Mouse (Mus musculus): ENCODE results near the gene Hs1bp3. TPM values are rescaled to one million over a fixed set of nuclear protein-coding genes. Genes with fewer than 3 reads are reported as not detected.

The Hs1bp3 gene
- total RNA-seq, 2 experiments from 2014 or later = 0.61 to 2.1 TPM

GRCm38 (mm10) chr12:8357449-8357848 lies 44.2 kb downstream of the Hs1bp3 start:
- no peak for ATAC-seq (replicated peaks; ENCODE audit: low FRiP score, poor library complexity, severe bottlenecking)

- no peak for ATAC-seq (replicated peaks; ENCODE audit: low FRiP score, poor library complexity, severe bottlenecking)
These were observed 45.2 kb downstream of the Hs1bp3 start for GRCm38 (mm10) chr12:8358344-8358966.

- no peak for ATAC-seq (replicated peaks; ENCODE audit: low FRiP score, poor library complexity, severe bottlenecking)
These were observed 46.3 kb downstream of the Hs1bp3 start for GRCm38 (mm10) chr12:8359418-8360112.

DNA sequence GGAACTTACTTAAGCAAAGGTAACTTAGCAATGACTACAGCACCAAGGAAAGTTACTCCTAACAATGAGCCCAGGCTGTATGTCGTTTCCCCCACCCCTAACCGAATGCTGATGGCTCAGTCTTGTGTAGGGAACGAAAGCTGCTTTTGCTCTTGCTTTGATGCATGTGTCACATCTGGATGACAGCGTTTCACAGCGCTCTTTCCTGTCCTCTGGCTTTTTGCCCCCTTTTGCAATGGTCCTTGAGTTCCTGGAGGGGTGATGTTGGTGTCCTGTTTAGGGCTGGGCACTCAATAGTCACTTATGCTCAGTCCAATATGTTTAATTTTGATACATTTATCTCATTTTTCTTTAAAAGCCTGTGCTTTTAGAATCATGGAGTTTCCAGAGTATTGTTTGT lies 48.6 kb downstream of the Hs1bp3 start:
- no peak for ATAC-seq (replicated peaks; ENCODE audit: low FRiP score, poor library complexity, severe bottlenecking)

DNA sequence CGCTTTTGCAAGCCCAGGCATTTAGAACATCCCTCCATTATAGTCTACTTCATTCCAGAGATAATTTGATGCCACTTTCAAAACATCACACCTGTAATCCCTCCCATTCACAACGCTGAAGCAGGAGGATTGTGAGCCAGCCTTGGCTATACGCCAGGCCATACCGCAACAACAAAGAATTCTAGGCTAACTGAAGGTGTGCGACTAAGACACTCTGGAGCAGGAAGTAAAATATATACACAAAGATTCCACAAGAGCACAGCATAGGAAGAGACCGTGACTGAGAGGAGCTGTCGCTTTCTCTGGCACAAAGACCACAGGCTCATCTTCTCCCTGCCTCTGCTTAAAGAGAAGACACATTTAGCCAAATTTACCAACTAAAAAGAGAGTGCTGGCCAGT lies 49.2 kb downstream of the Hs1bp3 start:
- ATAC-seq (replicated peaks; ENCODE audit: low FRiP score, poor library complexity, severe bottlenecking) = no peak

GRCm38 (mm10) chr12:8364321-8364838 lies 51.1 kb downstream of the Hs1bp3 start:
- ATAC-seq (replicated peaks; ENCODE audit: low FRiP score, poor library complexity, severe bottlenecking) = no peak

DNA sequence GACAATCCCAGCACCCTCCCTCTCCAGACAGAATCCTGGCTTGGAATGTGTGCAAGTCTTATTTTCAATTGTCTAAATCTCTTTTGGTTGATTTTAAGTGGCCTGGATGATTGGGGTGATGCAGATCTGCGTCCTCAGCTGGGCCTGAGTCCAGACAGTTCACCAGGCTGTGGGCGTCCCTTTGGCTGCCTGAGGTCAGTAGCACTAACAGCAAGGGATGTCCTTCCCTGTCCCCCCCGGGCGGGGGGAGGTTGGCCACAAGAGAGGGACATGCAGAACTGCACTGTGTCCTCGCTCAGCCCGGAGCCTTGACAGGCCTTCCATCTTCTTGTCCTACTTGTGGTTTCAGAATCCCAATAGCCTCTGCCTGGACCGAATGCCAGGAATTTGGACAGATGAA lies 52.1 kb downstream of the Hs1bp3 start:
- no peak for ATAC-seq (replicated peaks; ENCODE audit: low FRiP score, poor library complexity, severe bottlenecking)

DNA sequence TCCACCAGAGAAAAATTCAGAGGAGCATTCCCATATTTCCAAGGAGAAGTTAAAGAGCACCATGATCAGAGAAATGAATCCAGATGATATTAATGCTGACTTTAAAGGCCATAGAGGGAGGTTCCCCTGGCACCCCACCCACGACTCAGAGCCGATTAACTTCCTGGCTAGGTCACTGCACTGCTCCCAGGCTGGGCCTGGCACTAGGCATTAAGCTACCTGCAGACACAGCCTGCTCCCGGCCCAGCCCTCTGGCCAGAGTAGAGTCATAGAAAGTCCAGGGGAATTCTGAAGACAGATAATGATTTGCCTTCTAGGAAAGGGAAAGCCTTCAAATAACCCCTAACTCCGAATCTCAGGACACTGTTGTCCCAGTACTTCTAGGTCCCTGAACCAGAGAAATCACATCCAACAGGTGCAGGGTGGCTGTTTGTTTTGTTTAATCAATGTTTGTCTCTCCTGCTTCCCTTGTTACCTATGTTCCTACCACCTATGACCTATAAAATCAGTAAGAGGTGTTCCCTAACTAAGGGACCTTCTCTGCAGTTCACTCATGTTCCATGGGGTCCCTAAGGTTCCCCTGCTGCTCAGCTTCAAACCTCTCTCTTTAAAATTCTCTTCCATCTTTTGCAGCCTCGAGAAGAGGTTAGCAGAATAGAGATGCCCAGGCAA lies 52.8 kb downstream of the Hs1bp3 start:
- no peak for ATAC-seq (replicated peaks; ENCODE audit: low FRiP score, poor library complexity, severe bottlenecking)

DNA sequence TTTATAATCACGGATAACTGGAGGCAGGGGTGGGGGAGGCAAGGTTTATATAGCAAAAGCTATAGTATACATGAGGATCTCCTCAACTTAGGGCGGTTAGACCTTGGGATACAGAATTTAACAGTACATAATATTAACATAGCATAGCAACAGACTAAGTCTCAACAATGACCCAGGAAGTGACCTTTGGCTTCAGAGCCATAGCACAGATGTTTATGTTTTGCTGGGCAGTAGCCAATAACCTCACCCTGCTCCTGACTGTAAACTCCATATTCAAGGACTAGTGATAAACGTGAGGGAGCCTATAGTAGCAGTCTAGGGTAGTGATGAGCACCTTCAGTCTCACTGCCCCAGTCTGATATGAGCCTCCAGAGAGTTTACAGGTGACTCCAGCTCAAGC lies 53.5 kb downstream of the Hs1bp3 start:
- ATAC-seq (replicated peaks; ENCODE audit: low FRiP score, poor library complexity, severe bottlenecking) = no peak

DNA sequence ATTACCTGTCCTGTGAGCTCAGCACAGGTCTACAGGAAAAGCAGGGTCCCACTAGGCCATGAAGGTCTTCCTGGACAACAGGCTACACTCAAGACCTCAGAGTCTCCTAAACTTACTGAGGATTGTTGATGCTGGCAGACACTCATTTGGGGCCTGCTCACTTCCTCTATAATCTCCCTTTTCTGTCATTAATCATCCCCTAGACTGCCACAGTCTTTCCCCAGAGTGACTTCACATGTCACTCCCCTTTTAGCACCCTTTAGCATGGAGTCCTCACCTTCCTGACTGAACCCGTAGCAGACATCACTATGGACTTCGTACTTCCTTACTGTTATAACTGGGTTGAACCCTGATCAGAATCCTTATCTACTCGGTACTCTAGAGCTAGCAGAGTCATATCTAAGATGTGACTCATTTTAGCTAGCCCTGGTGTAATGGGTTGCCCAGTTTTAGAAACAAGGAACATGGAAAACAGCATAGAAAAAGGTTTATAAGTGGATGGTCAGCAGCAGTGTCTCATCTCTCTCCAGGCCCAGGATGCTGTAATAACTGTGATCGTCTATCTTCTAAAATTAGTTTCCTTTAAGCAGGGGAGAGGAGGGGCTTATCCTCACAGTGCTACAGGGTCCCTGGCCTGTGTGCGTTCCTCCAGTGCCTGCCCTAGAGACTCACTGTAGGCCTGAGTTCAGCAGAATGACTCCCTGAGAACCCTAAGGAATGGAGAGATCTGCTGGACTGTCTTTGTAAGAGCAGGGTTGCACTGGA lies 58.7 kb downstream of the Hs1bp3 start:
- no peak for ATAC-seq (replicated peaks; ENCODE audit: low FRiP score, poor library complexity, severe bottlenecking)

DNA sequence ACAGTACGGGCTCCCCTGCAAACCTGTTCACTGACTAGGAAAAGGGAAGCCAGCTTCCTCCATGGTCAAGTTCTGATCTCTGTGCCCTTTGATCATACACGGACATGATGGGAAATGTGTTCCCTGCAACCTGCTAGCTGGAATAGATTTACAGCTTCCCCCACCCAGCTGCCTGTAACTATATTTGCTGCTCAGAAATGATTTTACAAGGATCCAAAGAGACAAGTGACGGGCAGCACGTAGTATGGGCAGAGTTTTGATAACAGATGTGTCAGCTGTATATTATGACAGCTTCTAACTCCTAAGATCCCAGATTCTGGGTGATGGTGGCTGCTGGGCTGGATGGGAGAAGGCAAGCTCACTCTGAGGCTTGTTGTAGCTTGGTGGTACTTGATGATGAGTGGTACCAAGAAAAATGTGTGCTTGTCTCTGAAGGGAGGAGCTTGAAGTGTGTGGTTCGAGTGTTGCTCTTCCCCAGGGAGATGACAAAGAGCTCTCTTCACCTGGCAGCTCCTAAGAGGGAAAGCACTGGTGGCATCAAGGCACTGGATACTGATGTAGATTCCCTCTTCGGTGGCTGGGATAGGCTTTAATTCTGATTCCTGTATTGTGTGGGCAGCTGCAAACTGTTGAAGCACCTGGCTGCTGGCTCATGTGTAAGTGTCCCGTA lies 59.4 kb downstream of the Hs1bp3 start:
- ATAC-seq (replicated peaks; ENCODE audit: low FRiP score, poor library complexity, severe bottlenecking) = no peak

DNA sequence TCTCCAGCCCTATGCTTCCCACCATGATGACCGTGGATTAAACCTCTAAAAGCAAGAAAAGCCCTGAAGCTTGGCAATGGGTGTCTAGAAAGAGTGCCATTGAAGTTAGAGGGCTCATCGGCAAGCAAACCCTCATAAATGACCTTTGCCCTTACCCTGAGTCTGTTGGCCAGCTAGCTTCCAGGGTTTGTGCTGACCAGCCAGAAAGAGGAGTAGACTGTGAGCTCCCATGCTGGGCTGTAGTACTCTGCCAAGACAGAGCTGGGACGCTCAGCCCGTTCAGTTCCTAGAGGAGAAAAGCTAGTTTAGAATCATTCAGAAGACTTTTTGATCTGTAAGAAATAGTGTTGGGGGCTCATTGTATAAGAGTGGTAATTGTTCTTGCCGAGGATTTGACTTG lies 60.5 kb downstream of the Hs1bp3 start:
- ATAC-seq (replicated peaks; ENCODE audit: low FRiP score, poor library complexity, severe bottlenecking) = no peak

DNA sequence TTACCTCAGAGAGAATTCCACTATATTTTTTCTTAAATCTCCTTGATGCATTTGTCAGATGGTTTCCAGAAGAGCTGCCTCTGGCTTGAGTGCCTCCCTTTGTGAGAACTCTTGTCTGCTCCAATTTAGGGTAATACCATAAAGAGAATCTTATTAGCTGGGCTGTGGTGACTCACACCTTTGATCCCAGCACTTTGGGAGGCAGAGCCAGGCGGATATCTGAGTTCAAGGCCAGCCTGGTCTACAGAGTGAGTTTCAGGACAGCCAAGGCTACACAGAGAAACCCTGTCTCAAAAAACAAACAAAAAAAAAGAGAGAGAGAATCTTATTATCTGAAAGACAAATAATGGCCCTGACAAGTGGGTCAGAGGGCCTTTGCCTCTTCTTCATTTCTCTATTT lies 63.9 kb downstream of the Hs1bp3 start:
- no peak for ATAC-seq (replicated peaks; ENCODE audit: low FRiP score, poor library complexity, severe bottlenecking)

DNA sequence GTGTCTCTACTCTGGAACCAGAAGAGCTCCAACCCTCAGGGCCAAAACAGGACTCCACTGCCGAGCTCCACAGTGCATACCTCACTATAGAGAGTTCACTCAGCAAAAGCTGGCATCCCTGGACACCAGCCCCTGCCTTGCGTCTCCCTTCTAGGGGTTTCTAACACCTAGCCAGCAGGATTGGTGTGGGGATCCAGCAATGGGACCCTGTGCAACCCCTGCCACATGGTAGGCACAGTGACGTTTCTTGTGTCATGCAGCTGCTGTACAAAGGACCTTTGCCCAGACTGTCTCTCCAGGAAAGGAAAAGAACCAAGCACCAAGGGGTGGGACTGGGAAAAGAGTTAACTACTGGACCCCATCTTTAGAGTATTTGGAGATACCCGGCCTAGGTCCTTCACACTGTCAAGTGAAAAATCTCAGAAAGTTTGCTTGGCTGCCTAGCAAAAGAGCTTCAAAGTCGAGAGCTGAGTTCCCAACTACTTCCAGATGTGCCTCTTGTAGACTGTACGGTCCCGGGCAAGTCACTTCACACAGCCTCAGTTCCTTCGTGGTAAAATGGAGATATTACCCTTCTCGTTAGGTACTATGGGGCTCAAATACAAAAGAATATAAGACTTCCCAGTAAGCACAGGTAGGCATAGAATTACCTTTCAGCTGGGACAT lies 64.9 kb downstream of the Hs1bp3 start:
- no peak for ATAC-seq (replicated peaks; ENCODE audit: low FRiP score, poor library complexity, severe bottlenecking)

DNA sequence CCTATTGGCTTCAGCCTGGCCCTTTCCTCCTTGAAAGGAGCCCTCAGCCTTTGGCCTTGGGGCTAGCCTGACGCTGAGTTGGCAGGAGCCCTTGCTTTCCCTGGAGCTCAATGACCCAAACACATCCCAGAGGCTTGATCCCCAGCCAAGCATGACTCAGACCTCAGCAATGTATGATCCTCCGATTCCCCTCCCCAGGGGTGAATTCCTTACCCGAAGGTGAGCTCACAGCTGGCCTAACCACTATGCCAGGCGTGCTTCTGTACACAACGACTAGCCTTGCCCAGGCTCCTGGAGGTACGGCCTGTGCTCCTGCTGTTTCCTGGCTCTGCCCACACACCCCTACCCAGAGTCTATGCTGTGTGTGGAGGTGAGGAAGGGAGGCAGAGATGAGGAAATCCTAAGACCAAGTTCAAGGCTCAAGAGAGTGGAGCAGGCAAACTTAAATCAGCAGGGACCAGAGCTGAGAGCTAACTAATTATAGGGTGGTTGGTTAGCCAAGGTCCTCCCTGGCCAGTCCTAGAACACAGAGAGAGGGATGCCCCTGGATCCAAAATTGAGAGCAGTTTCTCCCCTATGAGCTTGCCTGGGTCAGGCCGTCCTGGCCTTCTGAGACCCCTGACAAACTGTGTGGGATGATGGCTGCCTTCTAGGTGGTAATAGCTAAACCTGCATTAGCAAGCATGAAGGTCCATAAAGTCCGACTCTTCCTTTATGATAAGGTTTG lies 66.7 kb downstream of the Hs1bp3 start:
- no peak for ATAC-seq (replicated peaks; ENCODE audit: low FRiP score, poor library complexity, severe bottlenecking)

DNA sequence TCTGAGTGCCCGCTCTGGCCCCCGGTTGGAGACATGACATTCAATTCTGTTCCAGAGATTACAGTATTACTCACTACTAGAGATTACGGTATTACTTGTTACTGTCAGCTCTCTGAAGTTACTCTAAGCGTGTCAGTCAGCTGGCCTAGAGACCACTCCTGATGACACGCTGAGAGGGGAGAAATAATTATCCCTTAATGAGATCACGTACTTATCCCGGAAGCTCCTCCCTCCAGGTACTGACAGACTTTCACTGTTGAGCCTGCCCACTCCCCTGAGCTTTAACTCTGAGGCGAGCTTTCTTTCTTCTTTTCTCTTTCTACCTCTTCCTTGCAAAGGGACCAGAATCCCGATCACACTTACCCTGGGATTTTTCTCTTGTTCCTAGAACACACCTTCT lies 67.7 kb downstream of the Hs1bp3 start:
- no peak for ATAC-seq (replicated peaks; ENCODE audit: low FRiP score, poor library complexity, severe bottlenecking)

- ATAC-seq (replicated peaks; ENCODE audit: low FRiP score, poor library complexity, severe bottlenecking) = no peak
These were observed 68.7 kb downstream of the Hs1bp3 start for GRCm38 (mm10) chr12:8381940-8382339.

- ATAC-seq (replicated peaks; ENCODE audit: low FRiP score, poor library complexity, severe bottlenecking) = no peak
These were observed 70.6 kb downstream of the Hs1bp3 start for GRCm38 (mm10) chr12:8383822-8384221.
